Mouse (Mus musculus) retina, postnatal 1 day (tissue): ENCODE data around the gene Apof.
"Not testable (repeated sequence)": the region's sequence is repeated elsewhere in the genome, so short reads cannot be mapped to it uniquely, and the experiment has no call there.

Source experiments
- DNase-seq: peaks from one replicate; pipeline ENCODE4 v3.0.0-alpha.2; 2012

Apof gene

DNA sequence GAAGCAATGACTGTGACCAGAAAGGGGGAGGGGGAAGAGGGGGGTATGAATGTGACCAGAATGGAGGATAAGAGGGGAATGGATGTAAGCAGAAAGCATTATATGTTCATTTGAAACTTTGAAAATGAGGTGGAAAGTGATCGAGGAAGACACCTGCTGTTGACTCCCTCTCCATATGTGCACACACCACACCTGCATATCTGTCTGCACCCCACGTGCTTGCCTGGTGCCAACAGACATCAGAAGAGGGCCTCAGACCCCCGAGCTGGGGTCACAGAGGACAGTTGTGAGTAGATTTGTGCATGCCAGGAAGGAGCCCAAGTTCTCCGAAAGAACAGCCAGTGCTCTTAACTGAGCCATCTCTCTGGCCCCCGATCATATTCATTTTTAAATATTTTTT lies 8.5 kb upstream of the Apof start:
- DNase-seq = no peak

- DNase-seq = not testable (repeated sequence)
Measured at GRCm38 (mm10) chr10:128260376-128260775, 8.1 kb upstream of the Apof start.

DNA sequence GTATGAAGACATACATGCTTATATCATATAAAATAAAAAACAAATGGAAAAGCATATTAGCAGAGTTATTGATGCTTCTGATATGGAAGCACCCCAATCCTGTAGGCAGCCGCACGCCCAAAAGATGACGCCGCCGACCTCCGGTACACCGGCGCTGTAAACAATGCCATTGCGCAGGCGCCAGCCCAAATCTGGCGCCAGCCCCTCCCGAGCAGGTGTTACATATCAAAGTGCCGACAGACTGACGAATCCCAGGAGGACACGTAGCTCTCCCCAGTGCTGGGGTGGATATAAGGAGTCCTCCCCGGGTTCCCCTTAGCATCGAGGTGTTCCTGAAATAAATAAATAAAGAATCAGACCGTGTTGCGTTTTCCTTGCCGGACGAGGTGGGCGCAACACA lies 6.2 kb upstream of the Apof start:
- no peak for DNase-seq

- DNase-seq = no peak
Measured at GRCm38 (mm10) chr10:128263393-128264310, 4.8 kb upstream of the Apof start.

DNA sequence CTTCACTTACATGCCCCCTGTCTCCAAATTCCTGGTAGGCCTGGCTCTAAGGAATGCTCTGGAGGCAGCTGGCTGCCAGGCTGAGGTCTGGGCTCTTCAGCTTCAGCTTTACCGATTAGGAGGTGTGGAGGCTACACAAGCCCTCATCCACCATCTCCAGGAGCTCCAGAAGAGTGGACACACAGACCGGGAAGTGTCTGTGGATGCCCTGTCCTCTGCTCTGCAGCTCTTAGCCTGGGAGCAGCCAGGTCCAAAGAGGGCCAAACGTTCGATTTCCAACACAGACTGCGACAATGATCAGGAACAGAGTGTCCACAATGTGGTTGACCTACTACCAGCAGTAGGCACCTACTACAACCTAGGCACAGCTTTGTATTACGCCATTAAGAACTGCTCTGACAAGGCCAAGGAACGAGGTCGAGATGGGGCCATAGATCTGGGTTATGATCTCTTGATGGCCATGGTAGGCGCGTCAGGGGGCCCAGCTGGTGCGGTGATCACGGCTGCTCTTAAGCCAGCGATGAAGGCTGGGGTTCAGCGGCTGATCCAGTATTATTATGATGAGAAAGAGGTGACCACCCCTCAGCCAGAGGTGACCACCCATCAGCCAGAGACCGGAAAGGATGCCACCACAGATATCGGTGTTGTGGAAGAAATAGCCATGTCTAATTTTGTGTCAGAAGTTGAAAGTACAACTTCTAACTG lies 887 bp downstream of the Apof start:
- no peak for DNase-seq

- peak; percentile 98 for DNase-seq
Measured at GRCm38 (mm10) chr10:128270287-128270841, 1.9 kb downstream of the Apof start, which contains the start of gene Stat2. TSS of gene Stat2 (plus strand) at chr10:128270559.

DNA sequence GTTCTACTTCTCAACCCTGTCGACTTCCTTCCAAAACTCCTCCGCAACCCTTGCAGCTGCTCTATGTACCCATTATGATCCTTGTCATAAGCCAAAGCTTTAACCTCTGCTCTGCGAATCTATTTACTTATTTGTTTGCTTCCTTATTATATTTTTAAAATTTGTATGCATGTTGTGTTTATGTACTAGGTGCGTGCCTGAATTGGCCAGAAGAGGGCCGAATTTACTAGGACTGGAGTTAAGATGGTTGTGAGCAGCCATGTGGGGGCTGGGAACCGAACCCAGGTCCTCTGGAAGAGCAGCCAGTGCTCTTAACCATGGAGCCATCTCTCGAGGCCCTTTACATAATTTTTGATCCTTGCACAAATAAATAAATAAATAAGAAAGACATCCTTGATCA lies 2.4 kb downstream of the Apof start:
- no peak for DNase-seq

GRCm38 (mm10) chr10:128271883-128272282 lies 3.4 kb downstream of the Apof start:
- no peak for DNase-seq

DNA sequence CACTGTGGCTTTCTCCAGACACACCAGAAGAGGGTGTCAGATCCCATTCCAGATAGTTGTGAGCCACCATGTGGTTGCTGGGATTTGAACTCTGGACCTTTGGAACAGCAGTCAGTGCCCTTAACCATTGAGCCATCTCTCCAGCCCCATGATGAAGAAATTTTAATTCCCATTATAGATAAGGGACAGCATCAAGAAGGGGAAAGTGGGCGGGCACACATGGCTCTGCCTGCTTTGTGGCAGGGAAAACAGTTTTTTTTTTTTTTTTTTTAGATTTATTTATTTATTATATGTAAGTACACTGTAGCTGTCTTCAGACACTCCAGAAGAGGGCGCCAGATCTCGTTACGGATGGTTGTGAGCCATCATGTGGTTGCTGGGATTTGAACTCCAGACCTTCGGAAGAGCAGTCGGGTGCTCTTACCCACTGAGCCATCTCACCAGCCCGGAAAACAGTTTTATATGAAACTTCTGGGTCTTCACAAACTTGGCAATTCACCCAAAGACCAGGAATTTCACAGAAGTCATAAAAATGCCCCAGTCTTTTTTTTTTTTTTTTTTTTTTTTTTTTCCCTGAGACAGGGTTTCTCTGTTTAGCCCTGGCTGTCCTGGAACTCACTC lies 4.5 kb downstream of the Apof start:
- not testable (repeated sequence) for DNase-seq

DNA sequence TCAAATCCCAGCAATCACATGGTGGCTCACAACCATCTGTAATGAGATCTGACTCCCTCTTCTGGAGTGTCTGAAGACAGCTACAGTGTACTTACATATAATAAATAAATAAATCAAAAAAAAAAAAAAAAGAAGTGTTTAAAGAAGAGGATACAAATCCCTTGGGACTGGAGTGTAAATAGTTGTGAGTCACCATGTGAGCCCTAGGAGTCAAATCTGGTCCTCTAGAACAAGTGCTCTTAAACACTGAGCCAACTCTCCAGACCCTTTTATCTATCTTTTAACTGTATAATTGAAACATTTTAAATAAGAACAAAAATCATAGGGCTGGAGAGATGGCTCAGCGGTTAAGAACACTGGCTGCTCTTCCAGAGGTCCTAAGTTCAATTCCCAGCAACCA lies 6.9 kb downstream of the Apof start:
- DNase-seq = not testable (repeated sequence)

DNA sequence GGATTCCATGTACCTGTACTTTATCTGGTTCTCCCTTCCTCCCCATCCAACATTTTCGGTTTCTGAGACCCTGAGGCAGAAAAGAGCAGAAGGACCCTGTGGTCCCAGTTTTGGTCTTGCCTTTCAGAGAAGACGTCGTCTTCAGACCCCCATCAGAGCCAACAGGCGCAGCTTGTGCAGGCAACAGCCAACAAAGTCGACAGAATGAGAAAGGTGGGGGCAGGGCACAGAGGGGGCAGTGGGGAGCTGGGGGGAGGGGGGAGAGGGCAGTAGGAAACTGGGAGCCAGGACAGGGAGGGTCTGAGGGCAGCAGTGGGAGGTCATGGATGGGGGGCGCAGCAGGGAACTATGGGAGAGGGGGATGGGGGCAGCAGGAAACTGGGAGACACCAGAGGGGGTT lies 9.7 kb downstream of the Apof start:
- no peak for DNase-seq

- DNase-seq = no peak
Measured at GRCm38 (mm10) chr10:128280943-128281342, 12.5 kb downstream of the Apof start.

DNA sequence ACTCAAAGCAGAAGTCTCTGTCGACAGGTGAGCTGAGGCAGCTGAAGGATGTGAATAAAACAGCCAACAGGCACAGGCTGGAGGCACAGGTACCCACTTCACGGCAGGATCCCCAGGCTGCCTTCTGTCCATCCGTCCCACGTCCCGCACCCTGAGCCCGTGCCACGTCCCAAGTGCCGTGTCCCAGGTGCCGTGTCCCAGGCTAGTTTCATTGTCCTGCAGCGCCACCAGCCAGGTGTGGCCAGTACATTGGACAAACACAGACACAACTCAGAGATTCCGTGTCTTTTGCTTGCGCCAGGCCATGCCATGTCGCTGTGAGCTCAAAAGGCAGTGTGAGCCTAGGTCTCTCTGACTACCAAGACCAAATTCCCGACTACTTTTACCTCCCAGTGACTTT lies 13.2 kb downstream of the Apof start:
- DNase-seq = no peak

GRCm38 (mm10) chr10:128282886-128283450 lies 14.5 kb downstream of the Apof start:
- DNase-seq = no peak

- DNase-seq = peak; percentile 83
Measured at GRCm38 (mm10) chr10:128283604-128284579, 15.4 kb downstream of the Apof start.

- not testable (repeated sequence) for DNase-seq
Measured at GRCm38 (mm10) chr10:128290594-128290993, 22.1 kb downstream of the Apof start.

DNA sequence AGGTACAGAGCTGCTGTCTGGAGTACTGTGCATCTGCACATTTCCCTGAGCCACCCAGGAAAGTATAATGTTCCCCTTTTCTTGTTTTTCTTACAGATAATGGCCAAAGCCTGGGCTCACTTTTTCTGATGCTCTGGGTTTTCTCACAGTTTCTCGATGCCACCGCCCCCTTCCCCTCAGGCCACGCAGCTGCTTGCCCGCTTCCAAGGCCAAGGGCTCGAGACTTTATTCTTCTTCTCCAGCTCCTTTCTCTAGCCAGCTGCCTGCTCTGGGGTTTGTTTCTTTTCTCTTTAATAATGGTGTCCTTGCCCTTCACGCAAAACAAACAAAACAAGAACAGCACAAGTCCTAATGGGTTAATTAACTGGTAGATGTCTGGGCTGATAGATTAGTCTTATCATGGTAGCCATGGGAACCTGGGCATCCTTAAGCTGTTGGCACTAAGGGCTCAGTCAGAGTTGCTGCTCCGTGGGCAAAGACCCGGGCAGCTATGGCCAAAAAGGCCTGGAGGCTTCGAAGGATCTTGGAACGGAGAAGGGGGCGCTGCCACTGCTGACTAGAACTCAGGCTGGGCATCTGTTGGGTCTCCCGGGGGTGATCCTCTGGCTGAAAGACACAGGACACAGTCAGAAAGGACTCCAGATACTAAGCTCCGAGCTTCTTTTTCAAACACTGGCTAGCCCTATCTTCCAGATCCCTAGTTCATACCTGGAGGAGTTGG lies 28.1 kb downstream of the Apof start:
- peak; percentile 29 for DNase-seq

GRCm38 (mm10) chr10:128297221-128297620 lies 28.8 kb downstream of the Apof start:
- DNase-seq = no peak

GRCm38 (mm10) chr10:128297622-128298021 lies 29.2 kb downstream of the Apof start:
- peak; percentile 23 for DNase-seq

GRCm38 (mm10) chr10:128298243-128298642 lies 29.8 kb downstream of the Apof start:
- DNase-seq = no peak

DNA sequence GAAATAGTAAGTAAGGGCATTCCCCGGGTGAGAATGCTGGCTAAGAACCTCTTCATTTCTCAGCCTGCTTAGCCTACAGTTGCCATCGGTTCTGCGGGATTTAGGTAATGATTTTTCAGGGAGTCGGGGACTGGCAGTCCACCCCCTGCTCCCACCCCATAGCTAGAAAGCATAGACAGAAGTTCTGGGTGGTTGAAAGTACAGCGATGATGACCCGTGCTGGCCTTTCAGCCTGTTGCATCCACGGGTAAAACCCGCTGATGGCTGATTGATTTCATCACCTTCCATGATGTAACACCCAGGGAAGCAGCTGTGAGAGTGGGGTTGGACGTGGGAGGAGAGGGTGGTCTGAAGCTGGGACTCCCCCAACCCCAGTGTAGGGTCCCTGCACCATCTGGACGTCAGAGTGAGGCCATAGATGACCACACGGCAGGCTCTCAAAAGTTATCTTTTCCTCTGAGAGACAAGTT lies 30.3 kb downstream of the Apof start, which contains the start of gene Il23a:
Il23a (minus strand) TSS at position 51 of the 470 bp plus-strand sequence.
- DNase-seq = no peak
